Mouse (Mus musculus) liver, adult (tissue): Measurements from ENCODE around the gene Taf9.

Experiments
- GATA4 ChIP-seq: IDR thresholded peaks from 2 replicates; pipeline ENCODE4 v1.6.1; 2014; ENCODE audit warnings: mild to moderate bottlenecking, low read length; ENCODE audit not compliant: insufficient replicate concordance

Gene Taf9

GRCm38 (mm10) chr13:100651439-100652186 is at the start of gene Taf9:
Gene Taf9, plus strand, starts transcription at chr13:100651579.
- TF ChIP-seq GATA4 = no peak

GRCm38 (mm10) chr13:100602239-100602902 is 49.0 kb upstream of the Taf9 start:
- no peak for TF ChIP-seq GATA4

GRCm38 (mm10) chr13:100603031-100603737 is 48.2 kb upstream of the Taf9 start:
- no peak for TF ChIP-seq GATA4

GRCm38 (mm10) chr13:100603738-100604095 is 47.7 kb upstream of the Taf9 start:
- no peak for TF ChIP-seq GATA4

- no peak for TF ChIP-seq GATA4
Observed at GRCm38 (mm10) chr13:100605845-100606244, 45.5 kb upstream of the Taf9 start.

- TF ChIP-seq GATA4 = no peak
Observed at GRCm38 (mm10) chr13:100607756-100608155, 43.6 kb upstream of the Taf9 start.

- TF ChIP-seq GATA4 = no peak
Observed at GRCm38 (mm10) chr13:100611266-100611665, 40.1 kb upstream of the Taf9 start.

- no peak for TF ChIP-seq GATA4
Observed at GRCm38 (mm10) chr13:100612251-100612650, 39.1 kb upstream of the Taf9 start.

GRCm38 (mm10) chr13:100612903-100613302 is 38.5 kb upstream of the Taf9 start:
- TF ChIP-seq GATA4 = no peak

GRCm38 (mm10) chr13:100616181-100617087 is 34.9 kb upstream of the Taf9 start, which contains the start of gene Marveld2:
Gene Marveld2, minus strand, starts transcription at chr13:100616971.
- TF ChIP-seq GATA4 = no peak

- no peak for TF ChIP-seq GATA4
Observed at GRCm38 (mm10) chr13:100617583-100617982, 33.8 kb upstream of the Taf9 start.

GRCm38 (mm10) chr13:100622241-100622640 is 29.1 kb upstream of the Taf9 start:
- no peak for TF ChIP-seq GATA4

- TF ChIP-seq GATA4 = no peak
Observed at GRCm38 (mm10) chr13:100634106-100634691, 17.2 kb upstream of the Taf9 start.

GRCm38 (mm10) chr13:100642471-100643209 is 8.7 kb upstream of the Taf9 start:
- no peak for TF ChIP-seq GATA4
